Mouse (Mus musculus) gastrocnemius, postnatal 10 days (tissue): Measurements from ENCODE around the gene Fam209. TPM values are rescaled to one million over a fixed set of nuclear protein-coding genes. Genes with fewer than 3 reads are reported as not detected.

Experiments
- DNase-seq: peaks from one replicate; pipeline ENCODE4 v3.0.0; 2021; ENCODE audit warnings: mixed read lengths
- long read RNA-seq, 2 experiments: library from polyadenylated mRNA; stranded (forward); transcript quantifications; one replicate each; pipeline ENCODE4 v2.0.0; 2021
- total RNA-seq, 2 experiments: library from RNA; stranded (reverse); gene quantifications; 2 replicates each; pipeline ENCODE4 v1.2.3; 2021

Gene Fam209
- total RNA-seq = under 1 TPM; 0.35 to 0.54 TPM
- long read RNA-seq, experiment 1 = 0 reads
- long read RNA-seq, experiment 2 = 0 reads

DNA sequence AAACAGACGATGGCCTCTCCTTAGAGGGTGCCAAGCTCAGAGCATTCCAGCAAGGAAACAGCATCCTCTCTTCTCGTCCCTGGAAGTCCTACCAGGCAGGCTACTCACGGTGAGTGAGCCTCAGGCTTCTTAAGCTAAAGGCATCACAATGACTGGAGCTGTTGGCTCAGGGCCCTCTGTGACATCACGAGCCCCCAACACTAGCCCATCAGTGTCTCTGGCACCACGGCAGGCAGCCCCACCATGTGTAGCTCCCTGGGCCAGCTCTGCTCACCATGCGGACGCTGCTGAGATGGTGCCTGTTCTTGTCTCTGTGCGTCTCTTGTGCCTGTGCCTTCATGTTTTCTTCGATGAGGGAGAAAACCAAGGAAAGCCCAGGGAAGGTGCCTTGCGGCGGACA is at the start of gene Fam209:
Gene Fam209, plus strand, starts transcription at position 203 of the 400 bp plus-strand sequence.
- no peak for DNase-seq

DNA sequence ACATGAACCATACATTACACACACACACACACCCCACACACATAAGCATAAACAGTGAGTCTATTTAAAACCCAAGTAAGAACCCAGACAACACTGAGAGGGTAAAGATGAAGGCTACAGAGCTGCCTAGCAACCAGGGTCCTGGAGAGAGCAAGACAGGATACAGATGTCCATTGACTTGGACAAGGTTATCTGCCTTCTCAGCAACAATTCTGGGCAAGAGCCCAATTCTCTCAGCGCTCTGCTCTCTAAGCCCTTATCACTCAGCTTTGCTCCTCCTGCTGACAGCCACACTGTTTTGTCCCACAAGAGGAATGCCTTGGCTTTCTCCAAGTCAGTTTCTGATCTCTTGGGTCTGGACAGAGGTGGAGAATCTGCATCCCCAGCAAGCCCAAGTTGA is 41.7 kb upstream of the Fam209 start:
- DNase-seq = no peak

GRCm38 (mm10) chr2:172433746-172434145 is 38.6 kb upstream of the Fam209 start:
- DNase-seq = no peak

GRCm38 (mm10) chr2:172437371-172437952 is 34.9 kb upstream of the Fam209 start:
- no peak for DNase-seq

- DNase-seq = peak; percentile 99
Observed at GRCm38 (mm10) chr2:172439843-172440639, 32.3 kb upstream of the Fam209 start, which contains the start of gene Rtf2. Rtf2 (plus strand) TSS chr2:172440556.

DNA sequence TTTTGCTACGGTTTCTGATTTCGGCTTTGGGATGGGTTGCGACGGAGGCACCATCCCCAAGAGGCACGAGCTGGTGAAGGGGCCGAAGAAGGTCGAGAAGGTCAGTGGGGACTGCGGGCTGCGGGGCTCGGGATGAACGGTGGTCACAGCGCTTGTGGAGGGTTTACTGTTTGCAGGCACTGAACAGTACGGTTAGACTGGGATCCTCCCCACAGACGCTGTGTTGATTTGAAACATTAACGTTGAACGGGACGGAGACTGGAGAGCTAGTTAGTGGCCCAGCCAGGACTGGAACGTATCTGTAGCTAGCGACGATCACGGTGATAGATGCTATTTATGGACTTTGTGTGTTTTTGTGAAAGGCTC is 31.7 kb upstream of the Fam209 start:
- no peak for DNase-seq

- no peak for DNase-seq
Observed at GRCm38 (mm10) chr2:172441176-172441575, 31.1 kb upstream of the Fam209 start.

DNA sequence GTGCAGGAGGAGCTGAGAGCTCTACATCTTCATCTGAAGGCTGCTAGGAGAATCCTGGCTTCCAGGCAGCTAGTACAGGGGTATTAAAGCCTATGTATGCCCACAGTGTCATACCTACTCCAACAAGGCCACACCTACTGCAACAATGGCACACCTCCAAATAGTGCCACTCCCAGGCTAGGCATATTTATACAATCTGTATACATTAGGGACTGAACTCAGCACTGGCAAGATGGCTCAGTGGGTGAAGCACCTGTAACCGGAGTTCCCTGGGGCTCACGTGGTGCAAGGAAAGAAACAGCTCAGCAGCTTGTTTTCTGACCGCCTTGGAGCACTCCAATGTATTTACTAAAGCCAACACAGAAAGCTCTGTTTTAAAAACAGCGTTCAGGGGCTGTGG is 26.7 kb upstream of the Fam209 start:
- no peak for DNase-seq

GRCm38 (mm10) chr2:172447317-172447716 is 25.0 kb upstream of the Fam209 start:
- DNase-seq = no peak

DNA sequence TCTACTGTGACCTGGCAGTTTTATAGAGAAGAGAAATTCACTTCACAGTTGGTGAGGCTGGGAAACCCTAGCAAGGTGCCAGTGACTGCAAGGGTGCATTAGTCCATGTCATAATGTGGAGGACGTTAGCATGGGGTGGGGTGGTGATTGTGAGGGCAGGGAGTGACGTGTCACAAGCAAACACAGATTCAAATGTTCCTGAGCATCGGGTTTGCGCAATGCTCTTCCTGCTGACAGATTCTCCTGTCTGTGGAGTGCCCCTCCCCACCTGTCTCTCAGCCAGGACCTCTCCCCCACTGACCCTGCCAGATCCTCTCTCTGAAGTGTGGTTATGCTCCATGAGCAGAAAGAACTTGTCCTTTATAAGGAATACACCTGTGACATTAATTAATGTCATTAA is 24.0 kb upstream of the Fam209 start:
- DNase-seq = no peak

GRCm38 (mm10) chr2:172450640-172451039 is 21.7 kb upstream of the Fam209 start:
- DNase-seq = peak; percentile 34

DNA sequence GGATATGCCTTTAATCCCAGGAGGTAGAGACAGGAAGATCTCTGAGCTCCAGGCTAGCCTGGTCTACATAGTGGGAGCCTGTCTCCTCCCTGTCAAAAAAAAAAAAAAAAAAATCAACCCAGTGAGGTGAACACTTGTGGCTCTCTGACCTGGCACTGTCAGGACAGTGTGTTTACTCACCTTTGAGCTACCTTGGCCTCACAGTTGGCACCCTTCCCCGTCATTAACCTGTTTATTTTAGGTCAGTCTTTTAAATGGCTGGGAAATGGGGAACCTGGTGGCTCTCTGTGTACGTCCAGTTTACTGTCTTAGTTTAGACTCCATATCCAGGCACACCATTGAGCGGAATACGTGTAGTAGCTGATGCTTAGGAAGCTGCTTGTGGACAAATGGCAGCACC is 20.3 kb upstream of the Fam209 start:
- no peak for DNase-seq

GRCm38 (mm10) chr2:172452458-172452857 is 19.9 kb upstream of the Fam209 start:
- DNase-seq = no peak

DNA sequence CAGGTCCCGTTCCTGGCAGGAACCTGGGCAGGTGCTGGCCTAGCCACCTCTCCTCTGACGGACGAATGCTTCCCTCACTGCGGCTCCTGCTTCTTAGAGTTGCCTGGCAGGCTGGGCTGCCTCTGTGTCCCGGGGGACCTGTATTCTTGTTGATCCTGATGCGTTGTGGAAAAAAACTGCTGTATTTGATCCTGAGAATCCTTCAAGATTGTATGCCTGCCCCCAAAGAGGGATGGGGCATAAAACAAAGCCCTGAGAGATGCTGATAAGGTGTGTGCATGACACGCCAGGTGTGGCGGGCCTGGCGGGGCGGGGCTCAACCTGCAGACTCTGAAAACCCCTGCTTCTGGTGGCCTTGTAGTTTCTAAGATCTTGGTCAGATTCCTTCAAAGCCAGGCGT is 13.8 kb upstream of the Fam209 start, which contains the start of gene Gcnt7:
Gene Gcnt7, minus strand, starts transcription at position 101 of the 400 bp plus-strand sequence.
- DNase-seq = no peak

DNA sequence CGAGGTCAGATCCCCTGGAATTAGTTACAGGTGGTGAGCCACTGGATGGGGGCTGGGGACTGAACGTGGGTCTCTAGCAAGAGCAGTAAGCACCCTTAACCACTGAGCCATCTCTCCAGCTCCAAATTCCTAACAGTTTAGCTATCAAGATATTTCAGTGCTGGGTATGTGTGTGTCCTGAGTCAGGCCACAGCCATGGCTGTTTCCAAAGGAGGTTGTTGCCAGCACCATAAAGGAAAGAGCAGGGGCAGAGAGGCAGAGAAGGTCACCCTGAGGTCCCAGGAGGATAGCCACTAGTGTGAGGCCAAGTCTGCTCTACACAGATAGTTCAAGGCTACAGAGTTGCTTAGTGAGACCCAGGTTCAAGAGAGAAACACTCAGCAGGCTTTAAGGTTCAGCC is 11.7 kb upstream of the Fam209 start:
- DNase-seq = no peak

GRCm38 (mm10) chr2:172462813-172463212 is 9.5 kb upstream of the Fam209 start:
- no peak for DNase-seq

GRCm38 (mm10) chr2:172466427-172467132 is 5.7 kb upstream of the Fam209 start:
- DNase-seq = no peak

- DNase-seq = no peak
Observed at GRCm38 (mm10) chr2:172467206-172467605, 5.1 kb upstream of the Fam209 start.

DNA sequence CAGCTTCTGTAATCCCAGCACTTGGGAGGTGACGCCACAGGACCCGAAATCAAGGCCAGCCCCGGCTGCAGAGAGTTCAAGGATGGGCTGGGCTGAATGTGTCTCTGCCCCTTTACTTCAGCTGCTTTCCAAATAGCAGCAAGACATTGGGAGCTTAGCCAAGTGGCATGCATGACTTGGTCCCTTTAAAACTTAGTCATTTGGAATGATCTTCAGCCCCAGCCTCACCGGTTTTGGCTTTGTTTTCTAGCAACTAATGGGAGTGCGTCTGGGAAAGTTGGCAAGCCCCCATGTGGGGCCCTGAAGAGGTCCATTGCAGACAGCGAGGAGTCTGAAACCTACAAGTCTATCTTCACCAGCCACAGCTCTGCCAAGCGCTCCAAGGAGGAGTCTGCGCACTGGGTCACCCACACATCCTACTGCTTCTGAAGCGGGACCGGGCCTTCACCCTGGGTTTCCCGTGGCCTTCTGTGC is 3.9 kb upstream of the Fam209 start:
- no peak for DNase-seq

GRCm38 (mm10) chr2:172473591-172473990 is 1.3 kb downstream of the Fam209 start:
- DNase-seq = no peak

GRCm38 (mm10) chr2:172474970-172475369 is 2.6 kb downstream of the Fam209 start:
- no peak for DNase-seq

- no peak for DNase-seq
Observed at GRCm38 (mm10) chr2:172476707-172477260, 4.5 kb downstream of the Fam209 start.

GRCm38 (mm10) chr2:172477350-172477749 is 5.0 kb downstream of the Fam209 start:
- no peak for DNase-seq
